Mouse (Mus musculus) G1E (cell line): Measurements from ENCODE around the gene Arhgap22.

ENCODE experiments used
- CTCF ChIP-seq: IDR thresholded peaks from 2 replicates; pipeline ENCODE4 v1.5.1; 2012; ENCODE audit warnings: low read depth, low read length, inconsistent platforms, mixed read lengths
- GATA1 ChIP-seq: IDR thresholded peaks from 2 replicates; pipeline ENCODE4 v1.6.1; 2012; ENCODE audit warnings: borderline replicate concordance, low read length, inconsistent platforms, mixed read lengths
- POLR2AphosphoS5 ChIP-seq: IDR thresholded peaks from 2 replicates; pipeline ENCODE4 v1.6.1; 2012; ENCODE audit warnings: low read depth, low read length, inconsistent platforms; ENCODE audit not compliant: insufficient replicate concordance
- TAL1 ChIP-seq: conservative IDR thresholded peaks from 2 replicates; pipeline ENCODE4 v1.6.1; 2012; ENCODE audit warnings: low read depth, low read length, inconsistent platforms, mixed read lengths

- TF ChIP-seq CTCF: no peak
- TF ChIP-seq GATA1: no peak
- TF ChIP-seq TAL1: no peak
- TF ChIP-seq POLR2AphosphoS5: no peak
Measured at GRCm38 (mm10) chr14:33280921-33281320, 67.1 kb downstream of the Arhgap22 start.
